Mouse (Mus musculus): ENCODE measurements around the gene Pcca. TPM values are rescaled to one million over a fixed set of nuclear protein-coding genes. Genes with fewer than 3 reads are reported as not detected.
A peak's percentile ranks its signal among the peaks of the same experiment; 100 is the strongest.

Gene Pcca
- 27.3 and 28.3 TPM in 2 replicates for polyA plus RNA-seq (2012; rRNA removed)

- DNase-seq (ENCODE audit: low spot score): peak; percentile 92
Observed at GRCm38 (mm10) chr14:122534017-122534924, at the start of gene Pcca. Pcca (plus strand) TSS chr14:122534324.

GRCm38 (mm10) chr14:122484458-122484843 is 49.7 kb upstream of the Pcca start:
- no peak for DNase-seq (ENCODE audit: low spot score)

GRCm38 (mm10) chr14:122484844-122485551 is 49.1 kb upstream of the Pcca start:
- DNase-seq (ENCODE audit: low spot score): no peak

DNA sequence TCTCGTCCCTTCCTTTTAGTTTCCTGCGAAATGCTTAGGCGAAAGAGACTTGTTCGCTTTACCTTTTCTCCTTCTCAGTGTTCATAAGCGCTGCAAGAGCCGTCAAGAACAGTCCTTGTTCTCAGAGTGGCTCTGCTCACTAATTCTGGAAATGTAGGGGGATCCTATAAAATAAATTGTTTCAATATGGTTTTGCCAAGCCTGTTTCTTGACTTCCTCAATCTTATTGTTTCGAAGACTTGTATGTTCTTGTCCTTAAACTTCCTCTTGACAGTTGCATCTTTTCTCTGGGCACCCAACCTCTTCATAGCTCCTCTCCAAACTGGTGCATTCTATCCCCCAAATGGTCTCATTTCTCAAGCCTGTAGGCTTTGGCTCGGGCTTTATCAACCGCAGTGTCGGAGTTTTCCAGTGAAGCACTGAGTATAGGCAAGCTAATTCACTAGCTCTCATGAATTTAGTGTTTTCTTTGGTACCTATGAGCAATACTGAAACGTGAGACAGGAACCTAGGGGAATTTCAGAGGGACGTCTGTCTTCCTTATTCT is 48.4 kb upstream of the Pcca start:
- DNase-seq (ENCODE audit: low spot score): no peak

GRCm38 (mm10) chr14:122486611-122487010 is 47.5 kb upstream of the Pcca start:
- DNase-seq (ENCODE audit: low spot score): no peak

GRCm38 (mm10) chr14:122487366-122487765 is 46.8 kb upstream of the Pcca start:
- no peak for DNase-seq (ENCODE audit: low spot score)

DNA sequence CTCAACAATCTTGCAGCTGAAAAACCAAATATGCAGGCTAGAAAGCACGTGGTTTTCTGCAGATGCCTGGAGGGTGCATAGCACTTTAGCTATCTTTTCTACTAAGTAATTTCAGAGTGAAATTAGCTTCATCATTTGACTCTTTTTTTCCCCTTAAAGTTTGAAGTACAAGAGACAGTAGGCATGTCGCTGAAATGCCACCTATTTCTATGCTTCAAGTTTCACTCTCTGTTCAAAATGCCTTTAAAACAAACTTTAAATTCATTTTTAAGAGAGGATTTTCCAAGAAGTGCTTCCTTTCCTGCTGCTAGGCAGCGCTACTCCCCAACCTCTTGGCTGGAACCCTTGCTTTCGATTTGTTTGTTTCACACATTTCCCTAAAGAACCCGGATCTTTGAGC is 45.1 kb upstream of the Pcca start:
- no peak for DNase-seq (ENCODE audit: low spot score)

- DNase-seq (ENCODE audit: low spot score): no peak
Observed at GRCm38 (mm10) chr14:122489686-122490414, 44.3 kb upstream of the Pcca start.

GRCm38 (mm10) chr14:122490441-122491328 is 43.4 kb upstream of the Pcca start, which contains the start of gene Gm10837:
Gm10837 (plus strand) TSS chr14:122490586.
- DNase-seq (ENCODE audit: low spot score): no peak

GRCm38 (mm10) chr14:122491521-122491920 is 42.6 kb upstream of the Pcca start:
- no peak for DNase-seq (ENCODE audit: low spot score)

DNA sequence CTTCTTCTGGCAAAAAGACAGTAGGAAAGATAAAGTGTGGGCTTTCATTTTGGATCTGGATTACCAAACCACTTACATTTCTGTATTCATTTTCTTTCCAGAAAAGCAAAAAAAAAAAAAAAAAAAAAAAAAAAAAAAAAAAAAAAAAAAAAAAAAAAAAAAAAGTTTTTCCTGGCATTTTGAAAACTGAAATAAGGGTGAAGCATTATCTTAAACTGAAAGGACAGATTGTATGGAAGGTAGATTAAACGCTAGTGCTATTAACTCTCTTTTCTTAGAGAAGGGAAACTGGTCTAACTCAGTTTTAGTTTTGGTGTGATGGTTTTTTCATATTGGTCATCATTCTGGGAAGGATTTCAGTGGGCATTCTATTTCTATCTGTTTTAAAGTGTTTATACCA is 42.1 kb upstream of the Pcca start:
- DNase-seq (ENCODE audit: low spot score): no peak

DNA sequence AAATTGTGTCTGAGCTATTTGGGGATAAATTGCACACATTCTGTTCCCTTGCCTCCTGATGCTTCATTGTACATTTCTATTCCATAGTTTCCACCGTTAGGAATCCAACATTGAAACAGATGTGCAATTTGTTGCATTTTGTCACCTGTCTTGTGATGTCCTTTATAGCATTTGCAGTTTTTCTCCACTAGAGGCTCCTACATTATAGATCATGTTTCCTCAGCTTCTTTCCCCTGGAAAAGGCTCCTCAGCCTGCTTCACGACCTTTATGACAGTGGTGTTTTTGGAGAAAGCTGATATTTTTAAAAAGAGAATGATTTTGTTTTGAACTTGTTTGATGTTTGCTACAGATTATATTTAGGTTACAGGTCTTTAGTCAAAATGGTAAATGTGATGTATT is 25.1 kb upstream of the Pcca start:
- no peak for DNase-seq (ENCODE audit: low spot score)

GRCm38 (mm10) chr14:122511519-122511918 is 22.6 kb upstream of the Pcca start:
- no peak for DNase-seq (ENCODE audit: low spot score)

GRCm38 (mm10) chr14:122513511-122514036 is 20.6 kb upstream of the Pcca start:
- no peak for DNase-seq (ENCODE audit: low spot score)

- DNase-seq (ENCODE audit: low spot score): no peak
Observed at GRCm38 (mm10) chr14:122528475-122528874, 5.6 kb upstream of the Pcca start.

- DNase-seq (ENCODE audit: low spot score): no peak
Observed at GRCm38 (mm10) chr14:122535986-122536385, 1.9 kb downstream of the Pcca start.

DNA sequence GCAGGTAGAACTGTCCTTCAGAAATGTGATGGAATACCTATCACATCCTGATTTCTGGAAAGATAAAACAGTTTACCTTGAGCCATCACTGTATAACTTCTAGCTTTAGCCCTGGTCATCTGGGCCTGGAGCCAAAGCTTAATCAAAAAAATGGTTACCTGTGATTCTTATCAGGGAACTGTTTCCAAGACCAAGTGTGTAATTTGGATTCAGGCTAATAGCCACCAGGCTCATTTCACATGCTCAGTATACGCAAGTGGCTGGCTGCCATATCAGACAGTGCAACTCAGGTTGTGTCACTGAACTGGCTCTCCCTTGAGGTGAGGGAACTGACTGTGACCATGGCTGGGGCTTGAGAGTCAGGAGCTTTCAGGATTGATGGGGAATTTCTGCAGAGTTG is 14.3 kb downstream of the Pcca start:
- no peak for DNase-seq (ENCODE audit: low spot score)

GRCm38 (mm10) chr14:122548905-122549304 is 14.8 kb downstream of the Pcca start:
- DNase-seq (ENCODE audit: low spot score): no peak

GRCm38 (mm10) chr14:122552761-122553445 is 18.8 kb downstream of the Pcca start:
- no peak for DNase-seq (ENCODE audit: low spot score)

DNA sequence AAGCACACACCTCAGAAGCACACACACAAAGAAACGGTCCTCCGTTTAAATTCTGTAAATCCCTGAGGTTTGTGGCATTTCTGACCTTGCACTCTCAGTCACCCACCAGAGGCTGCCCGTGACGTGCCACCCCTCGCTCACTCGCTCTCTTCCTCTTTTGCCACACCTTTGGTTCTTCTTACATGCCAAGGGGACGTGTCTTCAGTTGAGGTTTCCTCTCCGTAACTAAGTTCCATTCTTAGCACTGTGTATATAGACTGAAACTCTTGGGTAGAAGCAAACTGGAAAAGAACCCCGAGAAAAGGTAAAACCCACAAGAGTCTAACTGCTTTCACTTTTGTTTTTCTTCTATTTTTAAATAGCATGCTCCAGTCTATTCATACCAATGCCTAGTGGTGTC is 23.2 kb downstream of the Pcca start:
- DNase-seq (ENCODE audit: low spot score): no peak

Data from urinary bladder, adult 2 months (tissue).